In genomic region chr11:4803951-4804350, GRCm38 (mm10) we compare ENCODE assay signal across 11 mouse cellular contexts. TPM values are rescaled to one million over a fixed set of nuclear protein-coding genes. Genes with fewer than 3 reads are reported as not detected.
A peak's percentile ranks its signal among the peaks of the same experiment; 100 is the strongest.
DNase-seq lines count a peak whose midpoint lies in the region; ATAC-seq and TF ChIP-seq lines count a peak whose summit lies in the region.
"Had no signal": no experiment of that assay in that cellular context is flagged by ENCODE, and none has a peak within 500 bp of the region (broad histone marks: within the 10 kb centered on the region; RNA-seq: fewer than 3 reads in every experiment).

No protein-coding gene starts in this region.

- H3K36me3 ChIP-seq in kidney, embryonic 15.5 days = peaks cover 40% of the 10 kb centered on the region

- no peak overlapping the region for H3K4me3 ChIP-seq in gastrocnemius, adult 2 months
- no peak overlapping the region for H3K4me3 ChIP-seq in kidney, embryonic 15.5 days (replicated peaks)
- H3K4me3 ChIP-seq: erythroblast, embryonic 14.5 days; limb, embryonic 15.5 days; myocyte had no signal

- peaks cover 8% of the 10 kb centered on the region for H3K4me1 ChIP-seq in kidney, embryonic 15.5 days

- ATAC-seq in inflammation-experienced regulatory T-cells, adult 6 months = peak; percentile 81
- ATAC-seq in kidney, embryonic 15.5 days (replicated peaks; ENCODE audit: low FRiP score) = no peak

- WGBS in kidney, embryonic 15.5 days = 28% methylated on average over 7 of the region's 7 CpGs

- no peak overlapping the region for H3K9ac ChIP-seq in kidney, embryonic 15.5 days
- H3K9ac ChIP-seq: limb, embryonic 15.5 days had no signal

- H3K27ac ChIP-seq in gastrocnemius, adult 2 months = peak overlapping the region; percentile 70
- H3K27ac ChIP-seq in kidney, embryonic 15.5 days = no peak overlapping the region
- H3K27ac ChIP-seq: limb, embryonic 15.5 days had no signal

- DNase-seq in gastrocnemius, adult 2 months = peak; percentile 43
- no peak for DNase-seq in gastrocnemius, postnatal 10 days
- DNase-seq in A20 (ENCODE audit: low read depth, low spot score) = peak; percentile 27
- DNase-seq in ZHBTc4 (ENCODE audit: low read depth, low spot score) = peak; percentile 59
- no peak for DNase-seq in embryo, embryonic 10 days (ENCODE audit: low spot score)
- no peak for DNase-seq in cerebellum, postnatal 25 days

- no peak overlapping the region for H3K4me2 ChIP-seq in kidney, embryonic 15.5 days
- H3K4me2 ChIP-seq: limb, embryonic 15.5 days had no signal

- intact Hi-C loops in gastrocnemius, adult 2 months (cut with DNase I) = no loop called here

- no peaks in the 10 kb centered on the region for H3K27me3 ChIP-seq in kidney, embryonic 15.5 days
- H3K27me3 ChIP-seq: limb, embryonic 15.5 days had no signal

- no peak for TF ChIP-seq CTCF in gastrocnemius, adult 2 months (IDR thresholded peaks at IDR 0.05)

- H3K9me3 ChIP-seq in kidney, embryonic 15.5 days (replicated peaks) = no peaks in the 10 kb centered on the region
- H3K9me3 ChIP-seq: limb, embryonic 15.5 days had no signal

RNA-seq across cellular contexts. Expression of gene Nf2, which starts 45.4 kb away (rescaled TPM):
- 10 to 100 TPM; 50.7 to 59.7 TPM for total RNA-seq in gastrocnemius, adult 2 months (2021)
- total RNA-seq in gastrocnemius, postnatal 10 days (2021) = 10 to 100 TPM; 46.2 TPM
- polyA plus RNA-seq in inflammation-experienced regulatory T-cells, adult 6 months (2017; shearing (Covaris generic)) = 10 to 100 TPM; 18.7 to 22.5 (median 19.3) TPM
- 49.8 and 53.2 TPM in 2 replicates for polyA plus RNA-seq in kidney, embryonic 15.5 days (2015; fragmentation: Nextera tagmentation; extraction: Ambion mirVana)

RNA-seq across cellular contexts. Expression of gene Cabp7, which starts 57.4 kb away (rescaled TPM):
- total RNA-seq in gastrocnemius, adult 2 months (2021) = under 1 TPM; 0.17 to 0.18 TPM
- 1 to 10 TPM in 1 of 2 experiments, under 1 TPM in 1; 0.56 to 1.1 TPM for total RNA-seq in gastrocnemius, postnatal 10 days (2021)
- under 1 TPM in 2 of 3 experiments, not detected in 1; 0.34 to 0.37 TPM for polyA plus RNA-seq in inflammation-experienced regulatory T-cells, adult 6 months (2017; shearing (Covaris generic))
- 0.10 and 0.17 TPM in 2 replicates for polyA plus RNA-seq in kidney, embryonic 15.5 days (2015; fragmentation: Nextera tagmentation; extraction: Ambion mirVana)
- polyA plus RNA-seq: erythroblast, embryonic 14.5 days had no signal

Comparison
In these comparisons a context has a peak if more than half of its experiments do, and no peak if none do; other contexts are left out.
1. DNase-seq: peak in gastrocnemius, adult 2 months (single experiment), A20 (single experiment) and ZHBTc4 (single experiment); none in gastrocnemius, postnatal 10 days (single experiment), embryo, embryonic 10 days (single experiment) and cerebellum, postnatal 25 days (0 of 2).